Mouse (Mus musculus): ENCODE results near the gene Bbox1.

Gene Bbox1

DNA sequence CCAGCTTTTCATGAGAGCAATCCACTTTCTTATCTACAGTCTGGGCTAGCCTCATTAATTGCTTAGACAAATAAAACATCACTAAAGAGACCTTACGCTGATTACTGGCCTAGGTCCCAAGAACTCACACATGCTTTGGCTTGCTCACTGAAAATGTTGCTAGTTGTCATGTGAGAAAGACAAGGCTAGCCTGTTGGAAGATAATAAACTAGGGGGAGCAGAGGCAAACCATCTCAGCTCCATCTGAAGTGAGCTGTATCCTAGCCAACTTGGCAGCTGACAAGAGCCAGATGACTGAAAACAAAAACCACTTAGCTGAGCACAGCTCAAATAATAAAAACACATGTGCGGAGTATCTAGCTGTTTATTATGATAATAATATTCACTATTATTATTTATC is 40.2 kb downstream of the Bbox1 start:
- no peak for DNase-seq (ENCODE audit: inconsistent ontology term)

GRCm38 (mm10) chr2:110269281-110269680 is 45.1 kb downstream of the Bbox1 start:
- no peak for DNase-seq (ENCODE audit: inconsistent ontology term)

DNA sequence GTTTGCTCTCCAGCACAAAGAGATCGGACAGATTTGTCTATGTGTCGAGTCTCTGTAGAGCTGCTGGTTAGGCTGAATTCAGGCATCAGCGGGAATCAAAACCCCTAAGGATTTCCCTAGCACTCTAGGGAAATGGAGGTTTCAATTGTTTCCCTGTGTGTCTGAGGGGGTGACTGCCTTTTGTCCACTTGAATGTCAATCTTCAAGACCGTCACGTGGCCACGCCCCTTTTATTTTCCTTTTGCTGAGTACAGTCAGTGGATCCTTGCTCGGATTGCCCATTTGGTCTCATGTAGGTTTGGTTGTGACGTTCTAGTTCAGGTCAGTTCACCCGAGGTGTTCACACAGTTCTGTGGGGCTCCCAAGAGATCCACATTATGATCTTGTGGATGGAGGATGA is 82.1 kb downstream of the Bbox1 start:
- DNase-seq (ENCODE audit: inconsistent ontology term) = no peak

- no peak for DNase-seq (ENCODE audit: inconsistent ontology term)
These were observed 83.6 kb downstream of the Bbox1 start for GRCm38 (mm10) chr2:110230753-110231152.

DNA sequence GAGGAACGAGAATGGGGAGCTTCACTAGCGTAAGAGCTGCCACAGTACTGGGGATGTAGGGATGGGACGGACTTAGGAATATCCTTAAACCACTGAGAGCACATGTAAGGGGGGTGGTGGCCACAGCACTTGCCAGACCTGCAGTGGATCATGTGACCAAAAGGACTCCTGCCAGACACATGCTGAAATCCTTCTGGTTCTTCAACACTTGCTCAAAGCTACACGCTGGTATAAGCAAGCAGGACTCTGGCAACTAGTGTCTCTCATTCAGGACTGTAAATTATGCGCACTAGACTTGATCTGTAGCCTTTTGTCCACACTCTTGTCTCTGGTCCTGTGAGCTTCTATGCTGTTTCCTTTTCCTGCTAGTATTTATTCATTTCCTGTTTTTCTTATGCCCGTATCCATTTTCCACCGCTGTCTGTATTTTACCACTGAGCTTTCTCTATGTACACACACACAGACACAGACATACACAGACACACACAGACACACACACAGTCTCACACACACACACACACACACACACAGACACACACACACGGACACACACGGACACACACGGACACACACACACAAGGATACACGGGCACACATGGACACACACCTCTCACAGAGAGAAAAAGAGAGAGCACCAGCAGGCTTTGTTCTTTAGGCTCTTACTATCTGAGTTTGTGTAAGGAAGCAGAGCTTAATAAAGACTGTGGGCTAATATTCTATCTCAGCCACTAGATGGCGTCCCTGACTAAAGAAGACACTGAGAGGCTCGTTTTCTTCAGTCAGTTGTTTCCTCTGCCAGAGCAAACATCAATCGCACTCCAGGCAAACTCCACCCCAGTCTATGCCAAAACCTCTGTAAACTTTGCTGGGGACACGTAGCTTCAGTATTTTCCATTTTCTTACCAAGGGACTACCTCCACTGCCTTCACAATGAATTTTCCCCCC is 84.9 kb downstream of the Bbox1 start:
- peak; percentile 44 for DNase-seq (ENCODE audit: inconsistent ontology term)

- DNase-seq (ENCODE audit: inconsistent ontology term) = no peak
These were observed 87.9 kb downstream of the Bbox1 start for GRCm38 (mm10) chr2:110226421-110226820.

- DNase-seq (ENCODE audit: inconsistent ontology term) = no peak
These were observed 88.4 kb downstream of the Bbox1 start for GRCm38 (mm10) chr2:110225969-110226368.

DNA sequence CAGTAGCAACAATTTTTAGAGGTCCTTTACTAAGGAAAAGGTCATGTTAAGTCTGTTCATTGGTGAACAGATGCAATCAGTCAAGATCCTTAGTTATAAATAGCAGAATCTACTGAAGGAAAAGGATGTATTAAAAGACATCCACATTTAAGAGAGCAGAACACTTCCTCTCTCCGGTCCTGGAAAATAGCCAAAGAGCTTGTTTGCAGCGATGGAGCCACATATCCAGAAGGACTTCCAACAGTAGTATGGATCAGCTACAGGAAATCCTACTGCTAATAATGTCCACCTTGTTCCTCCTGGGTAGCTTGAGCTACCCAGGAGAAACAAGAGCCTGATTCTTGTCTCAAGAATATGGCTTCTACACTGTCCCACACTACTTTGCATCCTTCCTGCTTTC is 91.6 kb downstream of the Bbox1 start:
- no peak for DNase-seq (ENCODE audit: inconsistent ontology term)

GRCm38 (mm10) chr2:110220492-110220891 is 93.9 kb downstream of the Bbox1 start:
- DNase-seq (ENCODE audit: inconsistent ontology term) = no peak

- DNase-seq (ENCODE audit: inconsistent ontology term) = no peak
These were observed 98.7 kb downstream of the Bbox1 start for GRCm38 (mm10) chr2:110215685-110216058.

- no peak for DNase-seq (ENCODE audit: inconsistent ontology term)
These were observed 99.2 kb downstream of the Bbox1 start for GRCm38 (mm10) chr2:110214991-110215684.

- no peak for DNase-seq (ENCODE audit: inconsistent ontology term)
These were observed 100.1 kb downstream of the Bbox1 start for GRCm38 (mm10) chr2:110214278-110214677.
